Mouse (Mus musculus): ENCODE measurements around the gene Enpp7. TPM values are rescaled to one million over a fixed set of nuclear protein-coding genes. Genes with fewer than 3 reads are reported as not detected.
A peak's percentile ranks its signal among the peaks of the same experiment; 100 is the strongest.

Enpp7 gene
- polyA plus RNA-seq, 1 experiment from 2014 or later: not detected

DNA sequence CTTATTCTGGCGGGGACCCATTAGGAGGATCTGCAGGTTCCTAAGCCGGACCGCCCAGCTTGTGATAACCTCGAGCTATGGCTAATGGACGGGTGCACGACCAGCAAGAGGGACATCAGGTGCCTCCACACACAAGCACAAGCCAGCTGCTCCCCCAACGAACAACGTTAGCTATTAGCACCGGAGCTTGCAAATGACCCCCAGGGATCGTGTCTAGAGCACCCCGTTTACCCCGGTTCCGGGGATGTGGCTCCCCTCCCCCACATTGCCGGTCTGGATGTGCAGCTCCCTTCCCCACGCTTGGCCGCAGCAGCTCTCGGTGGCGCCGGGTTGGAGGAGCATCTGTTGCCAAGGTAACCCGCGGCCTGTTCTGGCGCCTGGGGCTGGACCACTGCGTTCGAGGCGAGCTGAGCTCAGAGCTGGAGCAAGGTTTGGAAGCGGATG lies 11.4 kb downstream of the Enpp7 start:
- Histone ChIP-seq H3K4me1 (peaks cover 42% of the 10 kb centered on the region), H3K4me3 (peak overlapping the region; percentile 46), H3K36me3 (no peaks in the 10 kb centered on the region), H3K27me3 (ENCODE audit: low read depth, poor library complexity, severe bottlenecking) (peaks cover 91% of the 10 kb centered on the region), H3K9me3 (replicated peaks) (no peaks in the 10 kb centered on the region), H3K27ac (replicated peaks) (peak overlapping the region; percentile 70)
- WGBS: 3% methylated on average over 26 of the region's 26 CpGs
- DNase-seq (ENCODE audit: low spot score): peak; percentile 83

DNA sequence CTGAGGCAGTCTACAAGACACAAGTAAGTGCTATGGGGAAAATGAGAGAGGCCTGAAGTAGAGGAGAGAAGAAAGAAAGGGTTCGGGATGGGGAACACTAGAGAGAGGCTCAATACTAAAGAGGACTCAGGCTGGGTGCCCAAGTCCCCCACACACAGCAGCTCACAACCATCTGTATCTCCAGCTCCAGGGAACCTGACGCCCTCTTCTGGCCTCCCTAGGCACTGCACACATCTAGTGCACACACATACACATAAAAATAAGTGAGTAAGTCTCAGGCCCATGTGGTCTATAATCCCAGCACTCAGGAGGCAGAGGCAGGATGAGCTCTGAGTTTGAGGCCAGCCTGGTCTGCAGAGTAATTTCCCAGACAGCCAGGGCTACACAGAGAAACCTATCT lies 12.9 kb downstream of the Enpp7 start:
- H3K36me3 ChIP-seq: no peaks in the 10 kb centered on the region
- H3K4me3 ChIP-seq: no peak overlapping the region
- H3K9me3 ChIP-seq (replicated peaks): no peaks in the 10 kb centered on the region
- H3K4me1 ChIP-seq: peaks cover 29% of the 10 kb centered on the region
- DNase-seq (ENCODE audit: low spot score): no peak
- 76% methylated on average over 2 of the region's 2 CpGs for WGBS
- H3K27me3 ChIP-seq (ENCODE audit: low read depth, poor library complexity, severe bottlenecking): peaks cover 76% of the 10 kb centered on the region
- no peak overlapping the region for H3K27ac ChIP-seq (replicated peaks)

DNA sequence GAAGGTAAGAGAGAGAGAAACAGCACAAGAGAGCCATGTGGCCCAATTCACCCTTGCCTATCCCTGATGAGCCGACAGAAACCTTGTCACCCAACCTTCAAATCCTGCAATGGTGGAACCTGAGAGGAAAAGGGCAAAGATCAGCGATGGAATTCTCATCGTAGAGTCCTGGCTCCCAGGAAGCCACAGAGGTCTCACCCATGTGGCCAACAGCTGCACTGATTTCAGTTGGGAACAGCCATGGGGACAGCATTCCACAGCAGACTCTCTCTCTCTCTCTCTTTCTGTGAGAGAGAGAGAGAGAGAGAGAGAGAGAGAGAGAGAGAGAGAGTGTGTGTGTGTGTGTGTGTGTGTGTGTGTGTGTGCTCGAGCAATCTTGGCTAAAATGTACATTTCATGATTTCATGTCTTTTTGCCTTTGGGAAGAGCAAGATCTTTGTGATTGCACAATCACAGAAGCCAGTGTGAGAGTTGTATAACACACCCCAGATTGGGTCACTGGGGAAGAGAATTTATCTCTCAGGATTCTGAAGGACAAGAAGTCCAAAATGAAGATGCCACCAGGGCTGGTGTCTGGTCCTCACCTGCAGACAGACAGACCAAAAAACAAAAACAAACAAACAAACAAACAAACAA lies 13.6 kb downstream of the Enpp7 start:
- Histone ChIP-seq H3K4me3 (no peak overlapping the region), H3K36me3 (no peaks in the 10 kb centered on the region), H3K27ac (replicated peaks) (no peak overlapping the region), H3K27me3 (ENCODE audit: low read depth, poor library complexity, severe bottlenecking) (peaks cover 69% of the 10 kb centered on the region), H3K4me1 (peaks cover 24% of the 10 kb centered on the region), H3K9me3 (replicated peaks) (no peaks in the 10 kb centered on the region)
- WGBS: 69% methylated on average over 4 of the region's 4 CpGs
- no peak for DNase-seq (ENCODE audit: low spot score)

GRCm38 (mm10) chr11:119005547-119006275 lies 17.7 kb downstream of the Enpp7 start:
- Histone ChIP-seq H3K4me1 (peaks cover 10% of the 10 kb centered on the region), H3K27ac (replicated peaks) (no peak overlapping the region), H3K4me3 (peak overlapping the region; percentile 1; the same call in 1 of the 2 replicates), H3K27me3 (ENCODE audit: low read depth, poor library complexity, severe bottlenecking) (peaks cover 31% of the 10 kb centered on the region), H3K36me3 (no peaks in the 10 kb centered on the region), H3K9me3 (replicated peaks) (no peaks in the 10 kb centered on the region)
- no peak for DNase-seq (ENCODE audit: low spot score)
- WGBS: 91% methylated on average over 10 of the region's 10 CpGs

DNA sequence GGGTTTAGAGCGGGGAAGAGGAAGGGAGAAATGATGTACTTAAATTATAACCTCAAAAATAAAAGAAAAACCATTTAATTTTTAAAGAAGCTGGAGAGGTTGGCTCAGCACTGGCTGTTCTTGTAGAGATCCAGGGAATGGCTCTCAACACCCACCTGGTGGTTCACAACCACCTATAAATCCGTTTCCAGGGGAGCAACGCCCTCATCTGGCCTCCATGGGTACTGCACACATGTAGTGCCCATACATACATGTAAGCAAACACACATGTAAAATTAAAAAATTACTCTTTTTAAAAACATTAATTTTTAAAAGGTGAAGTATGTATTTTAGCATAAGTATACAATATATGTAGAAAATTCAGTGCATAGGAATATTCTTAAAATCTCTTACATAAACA lies 18.5 kb downstream of the Enpp7 start:
- H3K27me3 ChIP-seq (ENCODE audit: low read depth, poor library complexity, severe bottlenecking): peaks cover 23% of the 10 kb centered on the region
- peaks cover 10% of the 10 kb centered on the region for H3K4me1 ChIP-seq
- no peak overlapping the region for H3K4me3 ChIP-seq
- H3K36me3 ChIP-seq: no peaks in the 10 kb centered on the region
- no peak for DNase-seq (ENCODE audit: low spot score)
- no peaks in the 10 kb centered on the region for H3K9me3 ChIP-seq (replicated peaks)
- 73% methylated on average over 3 of the region's 3 CpGs for WGBS
- H3K27ac ChIP-seq (replicated peaks): no peak overlapping the region

DNA sequence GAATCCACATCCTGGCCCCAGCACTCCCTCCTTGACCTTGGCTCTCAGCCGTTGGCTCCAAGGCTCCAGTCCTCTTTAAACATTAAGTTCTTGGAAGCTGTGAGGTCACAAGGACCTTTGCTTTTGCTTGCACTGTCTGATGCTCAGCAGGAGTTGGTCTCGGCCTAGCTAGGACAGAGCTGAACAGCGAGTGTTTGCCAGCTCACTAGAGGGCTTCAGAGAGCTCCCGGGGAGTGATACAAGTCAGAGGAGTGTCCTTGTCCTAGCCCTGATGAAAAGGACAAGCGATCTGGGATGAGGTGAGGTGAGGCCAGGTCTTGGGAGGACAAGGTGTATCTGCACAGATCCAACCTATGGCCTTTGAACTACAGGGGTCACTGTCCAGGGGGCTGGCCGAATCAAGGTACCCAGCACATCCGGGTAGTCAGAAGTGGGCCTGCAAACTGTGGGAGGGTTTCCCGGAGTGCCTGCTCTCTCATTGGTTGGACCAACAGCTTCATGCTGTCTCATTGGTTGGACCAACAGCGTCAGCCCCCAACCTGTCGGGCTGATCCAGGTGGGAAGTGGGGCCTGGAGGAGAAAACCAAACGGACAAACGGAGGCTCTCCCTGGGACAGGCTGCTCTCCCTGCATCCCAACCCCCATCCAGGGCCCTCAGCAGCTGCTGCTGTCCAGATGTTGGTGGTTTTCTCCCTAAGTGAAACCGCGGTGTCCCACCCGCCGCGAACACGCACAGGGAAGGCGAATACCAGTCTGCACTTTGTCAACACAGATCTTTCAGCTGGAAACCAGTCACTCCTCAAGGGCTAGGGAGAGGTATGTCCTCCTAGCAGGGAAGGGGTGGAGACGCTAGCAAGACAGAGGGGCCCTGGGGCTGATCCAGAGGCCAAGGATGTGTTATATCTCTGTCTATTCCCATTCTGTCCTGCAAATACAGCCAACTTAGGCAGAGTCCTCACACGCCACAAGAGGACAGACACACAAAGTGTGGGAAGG lies 19.8 kb downstream of the Enpp7 start:
- no peaks in the 10 kb centered on the region for H3K36me3 ChIP-seq
- 21% methylated on average over 21 of the region's 21 CpGs for WGBS
- no peaks in the 10 kb centered on the region for H3K9me3 ChIP-seq (replicated peaks)
- H3K4me1 ChIP-seq: peaks cover 10% of the 10 kb centered on the region
- peak overlapping the region; percentile 46 for H3K4me3 ChIP-seq
- peak overlapping the region; percentile 61; the same call in 1 of the 2 replicates for H3K27ac ChIP-seq (replicated peaks)
- DNase-seq (ENCODE audit: low spot score): peak; percentile 42
- peaks cover 11% of the 10 kb centered on the region; the same call in 1 of the 2 replicates for H3K27me3 ChIP-seq (ENCODE audit: low read depth, poor library complexity, severe bottlenecking)

- Histone ChIP-seq H3K36me3 (no peaks in the 10 kb centered on the region), H3K4me3 (no peak overlapping the region), H3K27me3 (ENCODE audit: low read depth, poor library complexity, severe bottlenecking) (peaks cover 2% of the 10 kb centered on the region), H3K4me1 (peaks cover 17% of the 10 kb centered on the region), H3K9me3 (replicated peaks) (no peaks in the 10 kb centered on the region), H3K27ac (replicated peaks) (no peak overlapping the region)
- DNase-seq (ENCODE audit: low spot score): no peak
- WGBS: 88% methylated on average over 7 of the region's 7 CpGs
These were observed 26.5 kb downstream of the Enpp7 start for GRCm38 (mm10) chr11:119014455-119014854.

DNA sequence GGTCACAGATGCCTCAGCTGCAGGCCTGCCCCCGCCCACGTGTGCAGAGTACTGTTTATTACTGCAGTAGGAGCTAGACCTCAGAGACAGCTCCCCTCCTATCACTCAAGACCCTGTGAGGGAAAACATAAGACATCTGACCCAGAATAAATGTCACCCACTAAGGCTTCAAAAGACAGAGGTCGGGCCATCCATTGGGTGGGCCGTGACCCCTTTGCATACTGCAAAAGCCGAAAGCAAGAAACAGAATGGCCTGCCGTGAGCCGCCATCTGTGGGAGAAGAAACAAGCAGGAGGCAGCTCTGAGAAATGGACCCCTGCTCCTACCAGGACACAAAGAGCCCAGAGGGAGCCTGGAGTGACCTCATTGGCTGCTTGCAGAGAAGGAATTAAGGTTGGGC lies 29.5 kb downstream of the Enpp7 start:
- Histone ChIP-seq H3K9me3 (replicated peaks) (no peaks in the 10 kb centered on the region), H3K4me1 (peaks cover 27% of the 10 kb centered on the region), H3K4me3 (no peak overlapping the region), H3K27me3 (ENCODE audit: low read depth, poor library complexity, severe bottlenecking) (peaks cover 30% of the 10 kb centered on the region), H3K27ac (replicated peaks) (0 out of 2 replicates have a peak overlapping the region, but pooled peaks have one; percentile 59), H3K36me3 (no peaks in the 10 kb centered on the region)
- 37% methylated on average over 7 of the region's 7 CpGs for whole genome bisulfite sequencing
- DNase-seq (ENCODE audit: low spot score): peak; percentile 45

DNA sequence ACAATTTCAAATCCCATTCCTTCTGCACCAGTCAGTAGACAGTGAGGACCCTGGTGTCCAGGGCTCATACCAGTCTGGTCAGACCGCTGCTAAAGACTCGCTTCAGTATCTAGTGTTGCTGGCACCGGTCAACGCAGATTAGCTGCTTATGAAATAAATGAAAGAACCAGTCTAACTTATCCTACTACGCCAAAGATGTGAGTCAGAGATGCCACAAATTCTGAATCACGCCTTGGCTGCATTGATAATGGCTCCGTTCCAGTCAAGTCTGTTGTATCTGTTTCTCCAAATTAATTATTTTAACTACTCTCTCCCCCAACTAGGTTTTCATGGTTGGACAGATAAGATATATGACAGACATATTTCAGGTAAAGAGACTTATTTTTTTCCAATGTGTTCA lies 33.2 kb downstream of the Enpp7 start:
- peaks cover 58% of the 10 kb centered on the region for H3K4me1 ChIP-seq
- DNase-seq (ENCODE audit: low spot score): no peak
- 93% methylated on average over 7 of the region's 7 CpGs for WGBS

GRCm38 (mm10) chr11:119022068-119022894 lies 34.3 kb downstream of the Enpp7 start:
- DNase-seq (ENCODE audit: low spot score): no peak

More for the DNA sequence above, 33.2 kb downstream of the Enpp7 start:
- H3K36me3 ChIP-seq: peaks cover 20% of the 10 kb centered on the region
- no peak overlapping the region for H3K4me3 ChIP-seq
- no peak overlapping the region for H3K27ac ChIP-seq (replicated peaks)
- H3K9me3 ChIP-seq (replicated peaks): no peaks in the 10 kb centered on the region
- peaks cover 30% of the 10 kb centered on the region for H3K27me3 ChIP-seq (ENCODE audit: low read depth, poor library complexity, severe bottlenecking)

GRCm38 (mm10) chr11:119022895-119023615 lies 35.1 kb downstream of the Enpp7 start, which contains the start of gene Cbx2:
TSS of gene Cbx2 (plus strand) at chr11:119022962.
- Histone ChIP-seq H3K9me3 (replicated peaks) (no peaks in the 10 kb centered on the region), H3K27me3 (ENCODE audit: low read depth, poor library complexity, severe bottlenecking) (peaks cover 30% of the 10 kb centered on the region), H3K27ac (replicated peaks) (peak within 1 kb of the TSS; percentile 99), H3K4me1 (peaks cover 56% of the 10 kb centered on the region), H3K36me3 (peaks cover 39% of the 10 kb centered on the region), H3K4me3 (peak within 1 kb of the TSS; percentile 98)
- DNase-seq (ENCODE audit: low spot score): peak; percentile 92
- under 1% methylated on average over 98 of the region's 99 CpGs for WGBS

More at GRCm38 (mm10) chr11:119022068-119022894, 34.3 kb downstream of the Enpp7 start:
- Histone ChIP-seq H3K4me3 (peak overlapping the region; percentile 98), H3K27me3 (ENCODE audit: low read depth, poor library complexity, severe bottlenecking) (peaks cover 30% of the 10 kb centered on the region), H3K4me1 (peaks cover 57% of the 10 kb centered on the region), H3K36me3 (peaks cover 31% of the 10 kb centered on the region), H3K27ac (replicated peaks) (peak overlapping the region; percentile 99), H3K9me3 (replicated peaks) (no peaks in the 10 kb centered on the region)
- WGBS: 6% methylated on average over 42 of the region's 42 CpGs
